Mouse (Mus musculus) kidney, postnatal 0 days (tissue): Measurements from ENCODE around the gene Ldb3. TPM values are rescaled to one million over a fixed set of nuclear protein-coding genes. Genes with fewer than 3 reads are reported as not detected.

Experiments
- ATAC-seq: fragments of 200-750 bp; cut with Nextera tagmentation; replicated peaks from 2 replicates; pipeline ENCODE4 v1.8.0; 2017; ENCODE audit warnings: low read depth, moderate number of reproducible peaks, moderate TSS enrichment, moderate library complexity; ENCODE audit not compliant: low FRiP score
- DNase-seq: peaks from one replicate; pipeline ENCODE4 v3.0.0-alpha.2; 2016; ENCODE audit warnings: low spot score
- H3K27ac ChIP-seq: fragments of 300-500 bp; sonication (generic); 2 replicates; pipeline ENCODE4 v1.5.1; 2014; ENCODE audit warnings: mild to moderate bottlenecking
- H3K27me3 ChIP-seq: fragments of 300-500 bp; sonication (generic); 2 replicates; pipeline ENCODE4 v1.6.1; 2014; ENCODE audit warnings: low read length, mixed read lengths; ENCODE audit not compliant: insufficient read depth
- H3K36me3 ChIP-seq: fragments of 300-500 bp; sonication (generic); 2 replicates; pipeline ENCODE4 v1.6.1; 2014; ENCODE audit warnings: low read length, mixed read lengths; ENCODE audit not compliant: insufficient read depth
- H3K4me1 ChIP-seq: fragments of 300-500 bp; sonication (generic); replicated peaks from 2 replicates; pipeline ENCODE4 v1.6.1; 2014; ENCODE audit warnings: antibody characterized with exemption, low read length, mixed read lengths; ENCODE audit not compliant: insufficient read depth
- H3K4me2 ChIP-seq: fragments of 300-500 bp; sonication (generic); 2 replicates; pipeline ENCODE4 v1.6.1; 2014; ENCODE audit warnings: mild to moderate bottlenecking, low read length, moderate library complexity, mixed read lengths
- H3K4me3 ChIP-seq: fragments of 300-500 bp; sonication (generic); replicated peaks from 2 replicates; pipeline ENCODE4 v1.5.1; 2014; ENCODE audit warnings: low read depth, low read length
- H3K9ac ChIP-seq: fragments of 300-500 bp; sonication (generic); 2 replicates; pipeline ENCODE4 v1.6.1; 2014; ENCODE audit warnings: low read depth, low read length
- H3K9me3 ChIP-seq: fragments of 300-500 bp; sonication (generic); replicated peaks from 2 replicates; pipeline ENCODE4 v1.6.1; 2016; ENCODE audit warnings: low read length, inconsistent platforms, mixed read lengths
- CTCF ChIP-seq: IDR thresholded peaks from 2 replicates; pipeline ENCODE4 v1.5.1; 2016; ENCODE audit warnings: antibody characterized with exemption, low read depth, mild to moderate bottlenecking, moderate library complexity
- WGBS: fragments of 180-500 bp; shearing (Covaris S2); extraction: QIAGEN DNeasy Blood & Tissue Kit; methylation state at CpG from one replicate; pipeline ENCODE4 v1.1.7; 2014; 5-methylcytosine and 5-hydroxymethylcytosine counted together
- polyA plus RNA-seq: library from polyadenylated mRNA; unstranded; fragments of >200 nt; fragmentation: Nextera tagmentation; extraction: Ambion mirVana; gene quantifications from 2 replicates; pipeline ENCODE4 v1.2.1, GENCODE M21; 2015

Gene Ldb3
- polyA plus RNA-seq, 1 experiment from 2014 or later: 0.50 TPM

GRCm38 (mm10) chr14:34623074-34623473 lies 34.6 kb upstream of the Ldb3 start:
- H3K9ac ChIP-seq: no peak overlapping the region
- no peaks in the 10 kb centered on the region for H3K4me1 ChIP-seq
- no peak overlapping the region for H3K27ac ChIP-seq
- H3K9me3 ChIP-seq: no peaks in the 10 kb centered on the region
- H3K4me2 ChIP-seq: no peak overlapping the region
- DNase-seq: no peak
- no peak for ATAC-seq
- no peaks in the 10 kb centered on the region for H3K36me3 ChIP-seq
- H3K27me3 ChIP-seq: no peaks in the 10 kb centered on the region
- 87% methylated on average over 5 of the region's 5 CpGs for WGBS
- no peak overlapping the region for H3K4me3 ChIP-seq
- TF ChIP-seq CTCF: no peak

DNA sequence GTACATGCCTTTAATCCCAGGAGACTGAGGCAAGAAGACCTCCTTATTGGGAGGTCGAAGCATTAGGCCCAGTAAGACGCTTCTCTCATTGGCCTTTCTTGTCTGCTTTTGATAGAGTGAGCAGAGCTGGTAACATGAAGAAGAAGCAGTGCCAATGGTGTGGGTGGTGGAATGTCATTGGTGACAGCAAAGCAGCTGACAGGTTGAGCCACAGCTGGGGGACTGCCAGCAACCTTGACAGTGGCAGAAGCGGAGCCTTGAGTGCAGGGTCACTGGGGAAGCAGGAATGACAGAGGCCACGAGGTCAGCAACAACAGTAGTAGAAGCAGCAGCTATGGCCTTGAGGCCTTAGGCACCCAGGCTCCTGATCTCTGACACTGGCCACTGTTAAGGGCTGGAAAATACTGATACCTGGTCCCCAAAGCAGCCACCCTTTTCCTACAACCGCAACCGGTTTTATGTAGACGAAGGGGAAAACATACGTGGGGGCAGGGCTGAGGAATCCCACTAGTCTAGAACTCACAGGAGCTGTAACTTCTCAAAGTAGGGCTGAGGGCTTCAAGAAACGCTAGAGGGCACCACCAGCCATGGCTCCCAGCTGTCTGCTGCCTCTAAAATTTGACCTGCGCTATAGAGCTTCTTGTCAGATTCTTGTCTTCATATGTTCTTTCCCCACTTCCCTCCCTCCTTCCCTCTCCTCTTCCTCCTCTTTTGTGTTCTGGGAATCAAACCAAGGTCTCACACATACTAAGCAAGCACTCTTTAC lies 32.3 kb upstream of the Ldb3 start:
- H3K9ac ChIP-seq: no peak overlapping the region
- H3K9me3 ChIP-seq: no peaks in the 10 kb centered on the region
- peak; percentile 77 for TF ChIP-seq CTCF
- H3K36me3 ChIP-seq: no peaks in the 10 kb centered on the region
- H3K4me2 ChIP-seq: no peak overlapping the region
- 41% methylated on average over 10 of the region's 10 CpGs for WGBS
- H3K27ac ChIP-seq: no peak overlapping the region
- H3K4me3 ChIP-seq: no peak overlapping the region
- no peak for ATAC-seq
- no peaks in the 10 kb centered on the region for H3K4me1 ChIP-seq
- peak; percentile 72 for DNase-seq
- no peaks in the 10 kb centered on the region for H3K27me3 ChIP-seq

DNA sequence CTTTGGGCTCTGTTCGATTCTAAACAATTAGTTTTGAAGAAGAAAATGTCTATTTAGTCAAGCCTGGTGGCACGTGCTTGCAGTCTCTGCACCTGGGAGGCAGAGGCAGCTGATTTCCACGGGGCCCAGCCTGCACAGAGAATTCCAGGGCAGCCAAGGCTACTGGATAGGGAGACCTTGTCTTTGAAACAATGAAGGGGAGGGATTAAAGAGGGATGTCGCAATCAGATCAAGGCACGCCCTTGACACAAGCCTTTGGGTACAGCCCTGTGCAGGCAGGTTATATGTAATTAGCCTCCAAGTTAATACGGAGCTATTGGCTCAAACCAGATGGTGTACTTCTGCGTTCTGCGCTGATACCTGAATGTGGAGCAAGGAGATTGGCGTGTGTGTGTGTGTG lies 30.3 kb upstream of the Ldb3 start:
- H3K4me1 ChIP-seq: no peaks in the 10 kb centered on the region
- H3K9ac ChIP-seq: no peak overlapping the region
- no peak overlapping the region for H3K27ac ChIP-seq
- 35% methylated on average over 9 of the region's 9 CpGs for WGBS
- H3K9me3 ChIP-seq: no peaks in the 10 kb centered on the region
- no peak overlapping the region for H3K4me3 ChIP-seq
- DNase-seq (no peak), ATAC-seq (no peak)
- H3K27me3 ChIP-seq: no peaks in the 10 kb centered on the region
- H3K4me2 ChIP-seq: no peak overlapping the region
- H3K36me3 ChIP-seq: no peaks in the 10 kb centered on the region
- no peak for TF ChIP-seq CTCF

DNA sequence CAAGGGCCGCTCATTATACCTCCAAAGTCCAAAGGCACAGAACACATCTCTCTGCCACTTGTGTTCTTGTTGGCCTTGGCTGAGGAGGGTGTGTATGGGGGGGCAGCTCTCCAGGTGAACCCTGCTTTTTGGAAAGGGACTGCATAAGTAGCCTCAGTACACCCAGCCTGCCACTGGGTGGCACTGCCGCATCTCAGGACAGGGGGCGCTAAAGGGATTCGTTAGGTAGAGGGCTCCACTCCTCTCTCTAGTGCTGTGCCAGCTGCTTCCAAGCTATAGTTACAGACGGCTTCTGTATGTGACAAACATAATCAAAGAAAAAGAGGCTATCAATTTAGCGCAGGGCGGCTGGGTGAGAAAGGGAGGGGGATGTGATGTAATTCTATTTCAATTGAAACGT lies 28.3 kb upstream of the Ldb3 start:
- ATAC-seq (peak; percentile 60; the same call in 1 of the 2 replicates), DNase-seq (peak; percentile 93)
- no peak overlapping the region for H3K27ac ChIP-seq
- WGBS: 4% methylated on average over 8 of the region's 8 CpGs
- no peaks in the 10 kb centered on the region for H3K9me3 ChIP-seq
- H3K4me2 ChIP-seq: no peak overlapping the region
- H3K27me3 ChIP-seq: no peaks in the 10 kb centered on the region
- no peak overlapping the region for H3K9ac ChIP-seq
- no peaks in the 10 kb centered on the region for H3K4me1 ChIP-seq
- no peaks in the 10 kb centered on the region for H3K36me3 ChIP-seq
- no peak overlapping the region for H3K4me3 ChIP-seq
- TF ChIP-seq CTCF: peak; percentile 96

GRCm38 (mm10) chr14:34615625-34616024 lies 27.1 kb upstream of the Ldb3 start:
- Histone ChIP-seq H3K9me3 (no peaks in the 10 kb centered on the region), H3K27ac (no peak overlapping the region), H3K4me3 (no peak overlapping the region), H3K36me3 (no peaks in the 10 kb centered on the region), H3K9ac (no peak overlapping the region), H3K4me2 (no peak overlapping the region), H3K4me1 (no peaks in the 10 kb centered on the region), H3K27me3 (no peaks in the 10 kb centered on the region)
- DNase-seq (no peak), ATAC-seq (no peak)
- 43% methylated on average over 4 of the region's 4 CpGs for WGBS
- TF ChIP-seq CTCF: no peak

- ATAC-seq (0 out of 2 replicates have a peak, but pooled peaks have one; percentile 30), DNase-seq (no peak)
- no peaks in the 10 kb centered on the region for H3K4me1 ChIP-seq
- H3K27me3 ChIP-seq: no peaks in the 10 kb centered on the region
- no peaks in the 10 kb centered on the region for H3K36me3 ChIP-seq
- peak overlapping the region; percentile 52 for H3K4me2 ChIP-seq
- H3K9ac ChIP-seq: 0 out of 2 replicates have a peak overlapping the region, but pooled peaks have one; percentile 25
- 4% methylated on average over 13 of the region's 13 CpGs for WGBS
- H3K4me3 ChIP-seq: peak overlapping the region; percentile 22
- no peaks in the 10 kb centered on the region for H3K9me3 ChIP-seq
- TF ChIP-seq CTCF: no peak
- H3K27ac ChIP-seq: no peak overlapping the region
These were observed 26.6 kb upstream of the Ldb3 start for GRCm38 (mm10) chr14:34615082-34615481.
